Mouse (Mus musculus) left cerebral cortex, postnatal 25 days (tissue): ENCODE measurements around the gene Fam120a. TPM values are rescaled to one million over a fixed set of nuclear protein-coding genes. Genes with fewer than 3 reads are reported as not detected.

ENCODE experiments used
- DNase-seq, 2 experiments: peaks; one replicate each; pipeline ENCODE4 v3.0.0; 2022; ENCODE audit warnings: low spot score in 2 of 2, mixed read lengths in 1 of 2
- intact Hi-C: fragments of 180-260 bp; cut with DNase I; formaldehyde crosslinking; loops from one replicate; pipeline ENCODE4 v1.15.1; 2025
- total RNA-seq, 2 experiments: library from RNA; stranded (reverse); gene quantifications; 2 replicates each; pipeline ENCODE4 v1.2.3; 2021

Gene Fam120a
- total RNA-seq, 2 experiments from 2014 or later, result 117 to 123 TPM

DNA sequence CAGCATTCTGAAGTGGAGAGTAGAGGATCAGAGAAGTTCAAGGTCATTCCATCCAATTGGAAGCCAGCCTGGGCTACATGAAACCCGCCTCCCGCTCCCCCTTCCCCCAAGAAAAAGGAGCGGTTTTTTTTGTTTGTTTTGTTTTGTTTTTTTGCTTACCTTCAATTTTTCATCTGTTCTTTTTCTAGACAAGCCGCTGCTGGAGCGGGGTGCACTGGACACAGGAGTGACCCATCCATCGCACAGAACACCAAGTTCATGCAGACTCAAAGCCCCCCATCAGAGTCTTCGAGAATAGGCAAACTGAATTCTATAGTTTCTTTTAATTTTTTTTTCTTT is 902 bp upstream of the Fam120a start:
- intact Hi-C loops, result loop anchor here (5.0 kb wide), 1 partner anchor 179 kb away; the partner anchor contains the start of gene Wnk2
- no peak for DNase-seq

DNA sequence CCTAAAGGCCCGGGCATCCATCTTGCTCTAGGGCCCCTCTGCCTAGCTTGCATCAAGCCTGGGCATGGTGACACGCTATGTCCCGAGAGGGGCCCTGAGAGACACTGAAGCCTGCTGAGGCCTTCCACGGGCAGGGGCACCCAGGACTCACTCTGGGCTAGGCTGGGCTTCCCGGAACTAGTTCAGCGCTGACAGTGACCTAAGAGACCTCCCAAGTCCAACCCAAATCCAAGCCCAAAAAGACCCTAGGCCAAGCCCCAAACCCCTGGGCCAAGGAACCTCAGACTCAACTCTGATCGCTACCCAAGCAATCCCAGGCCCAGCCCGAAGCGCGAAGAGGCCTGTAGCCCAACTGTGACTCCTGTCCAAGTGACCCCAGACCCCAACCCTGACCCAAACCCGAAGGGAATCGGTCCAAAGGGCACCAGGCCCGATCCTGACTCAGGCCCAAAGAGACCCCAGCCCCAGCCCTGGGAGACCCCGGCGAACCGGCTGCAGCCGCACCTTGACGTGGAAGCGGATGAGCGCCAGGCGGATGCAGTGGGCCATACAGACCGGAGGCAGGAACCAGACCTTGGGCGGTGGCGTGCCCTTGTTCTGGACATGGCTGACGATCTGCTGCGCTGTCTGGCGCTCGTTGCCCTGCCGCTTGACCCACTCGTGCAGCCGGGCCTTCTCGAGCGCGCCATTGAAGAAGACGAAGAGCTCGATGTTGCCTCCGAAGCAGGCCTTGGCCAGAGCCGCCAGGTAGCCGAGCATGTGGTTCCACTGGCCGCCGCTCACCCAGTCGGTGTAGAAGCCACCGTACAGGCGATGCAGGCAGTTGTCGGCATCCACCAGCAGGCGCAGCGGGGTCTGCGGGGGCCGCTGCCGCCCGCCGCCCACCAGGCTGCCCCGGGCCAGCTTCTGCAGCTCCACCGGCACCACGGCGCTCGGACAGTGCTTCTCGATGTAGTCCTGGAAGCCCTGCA is 681 bp downstream of the Fam120a start:
- intact Hi-C loops, result loop anchor here (2.0 to 5.0 kb wide), 2 partner anchors 88 to 180 kb away; partner anchors contain the start of gene Wnk2
- peak; percentile 57 to 61 for DNase-seq

DNA sequence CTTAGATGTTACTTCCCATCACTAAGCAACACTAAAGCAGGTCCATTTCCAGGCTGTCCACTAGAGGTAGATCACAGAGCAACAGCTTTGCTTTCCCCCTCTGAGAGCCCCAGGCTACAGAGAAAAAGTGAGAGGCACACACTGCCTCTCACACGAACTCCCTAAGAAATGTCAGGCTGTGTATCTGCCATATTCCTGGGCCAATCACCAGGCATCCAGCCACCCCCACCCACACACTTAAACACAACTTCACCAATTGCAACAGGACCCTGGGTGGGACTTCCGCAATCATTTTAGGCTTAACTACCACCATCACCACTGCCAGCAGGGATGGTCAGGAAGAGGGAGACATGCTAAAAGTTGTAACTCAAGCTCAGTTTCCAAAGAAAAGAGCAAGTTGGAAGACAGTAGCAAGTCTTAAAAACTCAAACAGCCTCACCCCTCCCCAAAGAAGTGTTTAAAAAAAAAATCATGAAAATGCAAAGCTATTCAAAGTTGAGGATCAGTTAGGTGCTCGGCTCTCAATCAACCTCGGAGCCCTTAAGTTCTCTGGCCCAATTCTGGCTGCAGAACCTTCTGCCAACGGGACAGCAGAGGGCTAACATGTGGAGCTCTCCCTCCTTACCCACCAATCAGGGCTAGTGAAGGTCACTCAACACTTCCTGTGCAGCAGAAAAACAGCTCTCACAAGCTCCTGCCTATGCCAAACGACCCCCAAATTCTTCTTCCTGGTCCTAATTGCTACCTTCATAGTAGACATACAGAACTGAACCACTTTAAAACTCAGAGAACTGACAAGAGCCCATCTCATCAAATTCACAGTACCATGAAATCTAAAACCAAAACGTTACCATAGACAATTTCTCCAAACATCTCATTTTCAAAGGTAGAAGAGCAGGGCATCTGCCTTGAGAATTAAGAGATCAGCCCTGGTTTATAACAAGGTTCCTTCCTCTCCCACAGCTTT is 2.0 kb downstream of the Fam120a start:
- DNase-seq, result peak; percentile 70 to 89
- intact Hi-C loops, result loop anchor here (2.0 to 5.0 kb wide), 2 partner anchors 87 to 181 kb away; partner anchors contain the start of gene Wnk2

DNA sequence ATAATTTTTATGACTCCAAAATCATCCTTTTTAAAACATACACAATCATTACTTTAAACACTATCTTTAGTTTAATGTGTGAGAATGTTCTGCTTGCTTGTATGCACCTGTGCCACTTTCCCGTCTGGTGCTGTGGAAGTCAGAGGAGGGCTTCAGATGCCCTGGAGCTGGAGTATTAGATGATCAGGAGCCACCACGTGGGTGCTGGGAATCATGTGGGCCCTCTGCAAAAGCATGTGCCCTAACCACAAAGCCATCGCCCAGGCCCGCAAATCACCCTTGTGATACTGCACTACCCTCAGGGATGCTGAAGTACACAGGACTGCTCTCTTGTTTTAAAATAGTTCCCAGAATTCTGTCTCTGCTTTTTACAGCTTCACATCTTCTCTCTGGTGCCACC is 3.0 kb downstream of the Fam120a start:
- intact Hi-C loops, result loop anchor here (5.0 kb wide), 1 partner anchor 182 kb away; the partner anchor contains the start of gene Wnk2
- no peak for DNase-seq

DNA sequence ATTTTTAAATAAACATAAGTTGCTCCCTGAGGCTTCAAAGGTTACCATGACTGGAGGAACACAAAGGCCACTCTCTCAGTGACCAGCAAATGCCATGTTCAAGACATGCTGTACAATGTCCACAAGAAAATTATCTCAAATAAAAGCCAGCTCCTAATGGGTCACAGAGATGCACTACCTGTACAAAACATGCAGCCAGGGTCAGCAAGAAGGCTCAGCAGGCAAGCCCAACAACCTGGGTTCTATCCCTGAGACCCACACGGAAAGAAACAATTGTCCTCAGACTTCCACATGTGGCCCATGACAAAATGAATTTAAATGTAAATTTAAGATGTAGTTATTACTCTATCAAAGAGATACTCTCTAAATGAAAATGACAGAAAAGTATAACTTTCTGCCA is 4.7 kb downstream of the Fam120a start:
- intact Hi-C loops, result no loop called here
- no peak for DNase-seq

DNA sequence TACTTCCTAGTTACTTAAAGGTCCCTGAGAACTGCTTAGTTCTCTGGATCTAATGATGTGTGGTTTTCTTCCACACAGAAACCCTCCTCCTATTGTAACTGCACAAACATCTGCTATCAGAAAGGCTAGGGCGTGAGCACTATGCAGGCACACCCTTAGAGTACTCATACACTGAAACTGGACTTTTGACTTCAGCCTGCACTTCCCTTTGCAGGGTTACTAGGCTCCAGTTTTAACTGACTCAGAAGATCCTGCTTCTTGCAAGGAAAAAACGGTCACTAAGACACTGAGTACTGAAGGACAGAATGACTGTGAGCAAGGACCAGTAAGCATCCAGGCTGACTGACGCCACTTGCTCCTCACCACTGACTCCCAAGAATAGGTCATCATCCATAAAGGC is 5.3 kb downstream of the Fam120a start:
- intact Hi-C loops, result no loop called here
- no peak for DNase-seq

DNA sequence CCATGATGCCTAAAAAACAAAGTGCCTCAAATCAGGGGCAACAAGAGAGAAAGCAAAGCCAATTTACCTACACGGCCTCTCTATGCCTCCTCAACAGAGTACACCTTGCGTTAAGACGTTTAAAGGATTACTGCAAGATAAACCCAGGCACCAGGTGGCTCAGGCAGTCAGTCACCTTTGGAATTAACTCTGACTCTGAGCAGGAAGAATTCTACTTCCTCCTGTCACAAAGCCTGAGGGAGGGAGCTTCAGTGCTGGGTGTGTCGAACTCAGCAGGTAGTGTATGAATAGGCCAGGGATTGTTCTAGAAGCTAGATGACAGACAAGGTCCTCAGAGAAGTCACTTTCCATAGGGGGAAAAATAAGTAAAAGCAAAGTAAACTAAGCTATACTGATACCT is 9.2 kb downstream of the Fam120a start:
- DNase-seq, result no peak
- intact Hi-C loops, result no loop called here

DNA sequence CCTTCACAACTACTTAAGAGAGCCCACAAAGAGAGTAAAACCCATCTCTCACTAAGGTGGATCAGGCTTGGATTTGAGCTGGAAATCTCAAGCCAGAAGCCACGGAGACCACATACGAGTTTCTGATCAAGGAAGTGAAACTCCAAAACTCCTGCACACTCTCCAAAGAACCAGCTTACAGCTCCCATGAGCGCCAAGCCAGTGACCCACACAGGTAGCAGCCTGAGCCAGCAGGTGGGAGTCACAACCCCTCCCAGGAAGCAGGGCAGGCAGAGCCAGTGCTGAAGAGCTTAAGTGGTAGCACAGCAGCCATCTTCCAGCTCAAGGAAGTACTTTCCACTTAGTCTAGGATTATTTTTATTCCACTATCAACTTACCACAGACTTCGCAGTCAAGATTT is 13.0 kb downstream of the Fam120a start:
- intact Hi-C loops, result no loop called here
- no peak for DNase-seq

DNA sequence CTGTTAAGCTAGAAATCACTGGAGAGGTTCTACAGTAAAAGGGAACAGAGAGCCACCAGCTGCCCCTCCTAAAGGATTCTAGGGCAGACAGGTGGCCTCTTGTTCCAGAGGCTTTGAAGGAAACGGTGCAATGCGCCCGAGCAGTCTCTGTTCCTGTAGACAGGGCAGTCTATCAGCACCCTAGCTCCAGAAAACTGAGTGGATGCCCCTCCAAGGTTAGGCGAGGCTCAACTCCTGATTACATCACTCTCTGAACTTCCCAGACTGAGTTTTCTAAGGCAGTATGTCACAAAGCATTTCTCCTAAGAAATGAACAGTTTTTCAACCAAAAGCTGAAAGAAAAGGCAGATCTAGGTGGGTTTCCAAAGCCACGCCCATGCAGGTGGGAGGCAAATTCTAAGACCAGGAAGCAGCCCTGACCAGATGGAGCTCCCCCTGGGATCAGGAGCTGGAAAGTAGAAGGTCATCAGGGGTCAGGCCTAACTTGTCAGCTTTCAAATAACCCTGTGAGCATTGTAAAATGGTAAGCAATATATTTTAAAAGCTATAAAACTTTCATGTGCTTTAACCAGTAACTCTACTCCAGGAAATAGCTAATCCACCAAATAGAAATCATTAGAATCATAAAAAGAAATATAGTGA is 17.1 kb downstream of the Fam120a start:
- DNase-seq, result no peak

DNA sequence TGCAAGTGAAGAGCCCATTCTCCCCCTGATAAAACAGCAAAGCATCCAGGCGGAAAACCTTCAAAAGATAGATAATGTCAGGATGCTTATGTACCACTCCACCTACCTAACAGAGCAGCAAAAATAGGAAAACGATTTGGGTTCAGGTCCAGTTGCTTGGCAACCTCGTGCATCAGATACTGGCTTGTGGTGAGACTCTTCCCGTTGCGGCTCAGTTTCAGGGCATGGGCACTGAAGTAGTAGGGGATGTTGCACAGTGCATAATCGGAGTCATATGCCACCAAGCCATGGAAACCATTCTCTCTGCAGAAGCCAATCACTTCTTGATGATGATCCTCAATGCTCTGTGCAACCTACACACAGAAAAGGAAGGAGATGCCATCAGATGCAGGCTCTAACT is 18.9 kb downstream of the Fam120a start:
- DNase-seq, result peak in 1 of 2 experiments; percentile 47
- intact Hi-C loops, result no loop called here

More for the DNA sequence above, 17.1 kb downstream of the Fam120a start:
- intact Hi-C loops, result no loop called here

DNA sequence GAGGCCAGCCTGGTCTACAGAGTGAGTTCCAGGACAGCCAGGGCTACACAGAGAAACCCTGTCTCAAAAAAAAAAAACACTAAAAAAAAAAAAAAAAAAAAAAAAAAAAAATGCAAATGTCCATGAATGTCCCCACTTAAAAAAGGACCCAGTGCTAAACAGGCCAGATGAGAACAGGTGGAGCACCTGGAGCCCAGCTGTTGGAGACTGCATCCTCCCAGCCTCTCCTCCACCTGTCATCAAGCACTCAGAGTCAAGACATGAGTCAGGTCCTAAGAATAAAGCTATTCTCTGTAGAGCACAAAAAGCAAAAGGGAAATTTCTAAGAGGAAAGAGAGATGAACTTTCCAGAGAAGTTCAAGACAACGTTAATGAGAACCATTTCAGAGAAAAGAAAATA is 23.2 kb downstream of the Fam120a start:
- no peak for DNase-seq
- intact Hi-C loops, result no loop called here

DNA sequence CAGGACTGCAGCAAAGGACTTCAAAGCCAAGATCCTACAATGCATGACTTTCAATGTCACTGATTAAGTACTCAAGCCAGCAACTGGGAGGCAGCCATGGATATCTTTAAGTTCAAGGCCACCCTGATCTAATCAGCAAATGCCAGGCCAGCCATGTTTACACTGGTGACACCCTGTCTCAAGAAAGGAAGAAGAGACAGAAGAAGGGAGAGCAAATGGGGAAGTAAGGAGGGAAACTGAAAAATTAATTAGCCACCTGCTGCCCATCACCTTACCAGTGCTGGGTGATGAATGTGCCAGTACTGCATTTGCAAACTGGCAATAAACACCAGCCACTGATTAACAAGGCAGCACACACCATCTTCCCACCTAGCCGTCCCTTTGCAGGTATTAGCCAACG is 25.3 kb downstream of the Fam120a start:
- no peak for DNase-seq
- intact Hi-C loops, result no loop called here

DNA sequence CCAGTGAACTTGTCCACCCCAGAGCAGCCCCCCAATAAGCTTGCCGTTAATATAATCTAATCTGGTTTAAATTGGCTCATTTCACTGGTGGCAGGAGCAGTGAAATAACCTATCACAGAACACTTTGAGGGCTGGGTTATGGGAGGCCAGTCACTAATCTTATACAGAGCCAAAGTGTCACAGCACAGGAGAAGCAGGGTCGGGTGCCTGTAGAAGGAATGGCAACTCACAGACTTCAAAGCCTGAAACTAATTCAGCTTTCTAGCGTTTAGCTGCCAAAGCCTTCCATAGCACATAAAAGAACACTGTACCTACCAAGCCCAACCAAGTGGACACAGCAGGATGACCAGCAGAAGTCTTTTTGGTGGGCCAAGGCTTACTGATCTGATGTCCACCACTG is 26.0 kb downstream of the Fam120a start:
- intact Hi-C loops, result no loop called here
- DNase-seq, result no peak

DNA sequence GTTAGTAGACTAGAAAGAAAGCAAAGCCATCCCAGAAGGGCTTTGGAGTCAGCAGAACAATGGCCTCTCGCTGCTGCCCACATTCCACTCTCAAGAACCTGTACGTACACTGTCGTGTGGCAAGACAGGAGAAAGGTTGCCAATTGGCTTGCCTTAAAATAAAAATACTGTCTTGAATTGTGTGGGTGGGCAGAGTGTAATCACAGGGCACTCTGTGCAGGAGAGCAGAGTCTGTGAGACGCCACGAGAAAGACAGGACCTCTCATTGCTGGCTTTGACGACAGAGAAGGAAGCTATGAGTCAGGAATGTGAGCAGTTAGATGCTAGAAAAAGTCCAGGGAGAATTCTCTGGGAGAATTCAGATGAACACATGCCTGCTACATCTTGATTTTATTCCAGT is 33.2 kb downstream of the Fam120a start:
- intact Hi-C loops, result no loop called here
- DNase-seq, result peak in 1 of 2 experiments; percentile 56

DNA sequence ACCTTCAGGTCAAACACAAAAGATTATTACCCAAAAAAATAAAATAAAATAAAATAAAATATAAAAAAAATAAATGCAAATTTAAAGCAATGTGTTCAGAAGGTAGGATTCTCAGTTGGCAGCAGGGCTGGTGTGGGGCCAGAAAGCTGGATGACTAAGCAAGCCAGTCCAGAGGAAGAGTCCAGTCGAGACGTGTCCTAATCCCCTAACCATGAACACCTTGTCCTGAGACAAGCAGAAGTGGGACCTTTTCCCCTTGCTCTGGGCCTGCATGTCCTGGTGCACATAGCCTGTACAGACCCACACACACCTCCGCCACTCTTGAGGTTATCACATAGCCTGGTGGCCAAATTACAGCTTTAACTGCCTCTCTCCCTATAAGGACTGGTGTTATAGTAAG is 35.1 kb downstream of the Fam120a start:
- intact Hi-C loops, result no loop called here
- no peak for DNase-seq

DNA sequence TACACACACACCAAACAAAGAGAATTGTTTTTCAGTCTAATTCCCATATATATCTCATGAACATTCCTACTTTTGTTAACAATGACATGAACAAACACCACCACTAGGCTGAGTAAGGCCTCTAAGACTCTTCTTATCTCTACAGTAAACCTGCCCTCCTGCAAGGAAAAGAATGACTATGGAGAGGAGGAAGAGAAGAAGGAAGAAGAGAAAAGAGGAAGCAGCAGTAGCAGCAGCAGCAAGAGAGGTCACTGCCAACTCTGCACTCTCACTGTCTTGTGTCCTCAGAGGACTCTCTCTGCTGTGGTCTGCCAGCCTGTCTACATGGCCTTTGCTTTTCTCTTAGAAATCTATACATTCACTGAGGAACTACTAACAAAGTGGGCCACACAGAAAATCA is 36.1 kb downstream of the Fam120a start:
- DNase-seq, result no peak

DNA sequence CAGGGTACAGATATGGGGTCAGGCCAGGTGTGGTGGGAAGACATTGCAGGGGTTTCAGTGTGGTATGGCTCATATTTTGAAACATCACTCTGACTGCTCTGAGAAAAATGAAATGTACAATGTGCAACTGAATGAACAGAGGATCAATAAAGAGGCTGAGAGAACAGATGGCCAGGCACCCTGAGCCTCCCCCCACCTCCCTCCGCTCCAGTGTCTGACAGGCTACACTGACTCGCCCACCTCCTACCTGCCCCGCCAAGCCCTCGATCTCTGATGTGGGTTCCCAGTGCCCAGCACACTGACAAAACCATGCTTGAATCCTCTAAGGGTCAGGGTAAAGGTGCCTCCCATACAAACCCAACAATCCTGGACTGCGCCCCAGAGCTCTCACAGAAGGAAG is 36.6 kb downstream of the Fam120a start:
- peak in 1 of 2 experiments; percentile 14 for DNase-seq
- intact Hi-C loops, result no loop called here

More for the DNA sequence above, 36.1 kb downstream of the Fam120a start:
- intact Hi-C loops, result no loop called here

DNA sequence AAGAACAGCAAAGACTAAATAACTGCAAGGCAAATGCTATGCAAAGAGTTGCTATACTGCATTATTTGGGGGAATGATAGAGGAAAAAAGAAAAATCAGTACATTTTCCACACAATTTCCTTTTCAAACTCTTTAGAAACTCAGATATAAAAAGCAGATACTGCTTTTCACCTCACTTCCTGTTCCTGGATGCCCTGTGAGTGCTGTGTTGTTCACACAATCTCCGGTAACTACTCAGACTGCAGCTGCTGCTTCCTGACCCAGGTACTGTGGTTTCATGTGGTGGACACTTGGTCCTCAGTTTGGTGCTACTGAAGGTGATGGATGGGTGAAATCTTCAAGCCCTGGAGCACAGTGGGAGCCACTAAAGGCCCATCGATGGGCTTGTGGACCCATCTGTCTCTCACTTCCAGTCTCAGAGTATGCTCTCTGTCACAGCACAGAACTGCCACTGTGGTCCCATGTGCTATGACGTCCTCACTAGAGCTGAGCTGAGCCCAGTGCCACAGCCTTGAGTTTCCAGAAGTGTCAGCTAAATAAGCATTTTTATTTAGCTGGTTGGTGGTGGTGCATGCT is 38.2 kb downstream of the Fam120a start:
- intact Hi-C loops, result no loop called here
- DNase-seq, result no peak

DNA sequence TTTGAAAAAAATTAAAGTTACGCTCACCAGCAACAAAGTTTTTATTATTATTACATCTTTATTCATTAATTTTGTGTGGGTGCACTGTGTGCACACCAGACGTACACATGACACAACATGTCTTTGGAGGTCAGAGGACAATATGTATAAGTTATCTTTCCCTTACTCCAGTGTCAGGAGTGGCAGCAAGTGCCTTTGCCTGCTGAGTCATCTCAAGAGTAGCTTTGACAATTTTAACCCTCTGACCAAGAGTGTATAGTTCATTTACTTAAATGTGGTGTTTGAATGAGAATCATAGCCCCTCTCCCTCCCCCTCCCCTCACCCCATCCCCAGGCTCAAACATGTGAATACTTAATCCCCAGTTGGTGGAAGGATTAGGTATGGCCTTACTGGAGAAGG is 40.2 kb downstream of the Fam120a start:
- DNase-seq, result no peak
- intact Hi-C loops, result no loop called here
